Mouse (Mus musculus) forebrain, postnatal 0 days (tissue): ENCODE data around the gene Mllt1. TPM values are rescaled to one million over a fixed set of nuclear protein-coding genes. Genes with fewer than 3 reads are reported as not detected.

ENCODE experiments used
- ATAC-seq: fragments of 200-750 bp; cut with Nextera tagmentation; 2 replicates; pipeline ENCODE4 v1.8.0; 2017; ENCODE audit warnings: mild to moderate bottlenecking, moderate library complexity
- DNase-seq: peaks from one replicate; pipeline ENCODE4 v3.0.0-alpha.2; 2015
- H3K27ac ChIP-seq: fragments of 300-500 bp; sonication (generic); 2 replicates; pipeline ENCODE4 v1.5.1; 2014; ENCODE audit warnings: low read depth, mild to moderate bottlenecking, antibody characterized with exemption, low read length, moderate library complexity, mixed read lengths
- H3K27me3 ChIP-seq: fragments of 300-500 bp; sonication (generic); 2 replicates; pipeline ENCODE4 v1.6.1; 2014; ENCODE audit warnings: mild to moderate bottlenecking, low read length, mixed read lengths; ENCODE audit not compliant: insufficient read depth
- H3K36me3 ChIP-seq: fragments of 300-500 bp; sonication (generic); 2 replicates; pipeline ENCODE4 v1.6.1; 2014; ENCODE audit warnings: mild to moderate bottlenecking, moderate library complexity; ENCODE audit not compliant: insufficient read depth
- H3K4me1 ChIP-seq: fragments of 300-500 bp; sonication (generic); 2 replicates; pipeline ENCODE4 v1.6.1; 2014; ENCODE audit warnings: antibody characterized with exemption; ENCODE audit not compliant: insufficient read depth
- H3K4me2 ChIP-seq: fragments of 300-500 bp; sonication (generic); 2 replicates; pipeline ENCODE4 v1.6.1; 2014; ENCODE audit warnings: low read depth, mild to moderate bottlenecking, moderate library complexity
- H3K4me3 ChIP-seq: fragments of 300-500 bp; sonication (generic); 2 replicates; pipeline ENCODE4 v1.5.1; 2014; ENCODE audit warnings: low read depth, low read length, mixed read lengths
- H3K9ac ChIP-seq: fragments of 300-500 bp; sonication (generic); 2 replicates; pipeline ENCODE4 v1.6.1; 2014; ENCODE audit warnings: mild to moderate bottlenecking
- H3K9me3 ChIP-seq: fragments of 300-500 bp; sonication (generic); 2 replicates; pipeline ENCODE4 v1.6.1; 2016; ENCODE audit warnings: low read length
- CTCF ChIP-seq: sonication (generic); IDR thresholded peaks from 2 replicates; pipeline ENCODE4 v1.5.1; 2016; ENCODE audit warnings: antibody characterized with exemption, control low read depth, low read depth
- WGBS: fragments of 180-500 bp; shearing (Covaris S2); extraction: QIAGEN DNeasy Blood & Tissue Kit; methylation state at CpG from one replicate; pipeline ENCODE4 v1.1.7; 2014; 5-methylcytosine and 5-hydroxymethylcytosine counted together
- polyA plus RNA-seq: library from polyadenylated mRNA; unstranded; fragments of >200 nt; fragmentation: Nextera tagmentation; extraction: Ambion mirVana; gene quantifications from 2 replicates; pipeline ENCODE4 v1.2.1, GENCODE M21; 2015
- total RNA-seq: library from RNA; depleted of rRNA; stranded (reverse); fragments of >200 nt; gene quantifications from 2 replicates; pipeline ENCODE4 v1.2.3, GENCODE M21; 2014

Mllt1 gene
- total and polyA plus RNA-seq, 2 experiments from 2014 or later: 65.8 to 109 TPM

- DNase-seq: peak; percentile 41
- 2% methylated on average over 27 of the region's 45 CpGs for WGBS
- no peaks in the 10 kb centered on the region for H3K27me3 ChIP-seq
Observed at GRCm38 (mm10) chr17:56934545-56935330, 477 bp downstream of the Mllt1 start.

DNA sequence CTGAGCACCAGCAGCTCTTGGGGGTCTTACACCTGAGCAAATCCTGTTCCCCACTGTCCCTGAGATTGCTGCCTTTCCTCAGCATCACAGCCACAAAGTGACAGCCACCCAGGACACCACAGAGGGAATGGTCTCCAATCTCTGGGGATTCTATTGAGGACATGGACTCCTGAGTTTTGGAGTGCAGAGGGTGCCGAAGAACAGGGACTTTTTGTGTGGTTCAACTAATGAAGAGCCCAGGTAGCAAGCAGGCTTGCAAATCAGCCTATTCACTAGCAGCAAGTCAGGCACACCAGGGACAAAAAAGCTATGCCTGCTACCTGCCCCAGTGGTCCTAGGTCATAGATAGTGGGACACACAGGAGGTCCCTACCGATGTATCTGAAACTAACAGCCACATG lies 1.8 kb downstream of the Mllt1 start:
- DNase-seq (no peak), ATAC-seq (no peak)
- H3K27me3 ChIP-seq: no peaks in the 10 kb centered on the region
- 92% methylated on average over 2 of the region's 2 CpGs for WGBS
- no peaks in the 10 kb centered on the region for H3K9me3 ChIP-seq
- no peak overlapping the region for H3K4me3 ChIP-seq
- H3K9ac ChIP-seq: peak overlapping the region; percentile 23; the same call in 1 of the 2 replicates
- peak overlapping the region; percentile 89 for H3K4me2 ChIP-seq
- no peak overlapping the region for H3K27ac ChIP-seq
- no peak for TF ChIP-seq CTCF
- peaks cover 18% of the 10 kb centered on the region for H3K4me1 ChIP-seq
- no peaks in the 10 kb centered on the region for H3K36me3 ChIP-seq

More at GRCm38 (mm10) chr17:56934545-56935330, 477 bp downstream of the Mllt1 start:
- H3K4me2 ChIP-seq: peak overlapping the region; percentile 89
- peak overlapping the region; percentile 82 for H3K27ac ChIP-seq
- no peaks in the 10 kb centered on the region for H3K36me3 ChIP-seq
- no peak for TF ChIP-seq CTCF
- H3K4me1 ChIP-seq: peaks cover 18% of the 10 kb centered on the region
- peak overlapping the region; percentile 88 for H3K4me3 ChIP-seq
- no peaks in the 10 kb centered on the region for H3K9me3 ChIP-seq
- ATAC-seq: peak; percentile 16
- peak overlapping the region; percentile 92 for H3K9ac ChIP-seq

- Histone ChIP-seq H3K4me2 (no peak overlapping the region), H3K4me3 (no peak overlapping the region), H3K27me3 (no peaks in the 10 kb centered on the region), H3K4me1 (peaks cover 18% of the 10 kb centered on the region), H3K9me3 (no peaks in the 10 kb centered on the region), H3K36me3 (0 out of 2 replicates have a peak, but pooled peaks cover under 1% of the 10 kb centered on the region), H3K9ac (no peak overlapping the region), H3K27ac (no peak overlapping the region)
- DNase-seq (no peak), ATAC-seq (no peak)
- 89% methylated on average over 8 of the region's 8 CpGs for WGBS
- TF ChIP-seq CTCF: no peak
Observed at GRCm38 (mm10) chr17:56930026-56930425, 5.2 kb downstream of the Mllt1 start.

- H3K36me3 ChIP-seq: 0 out of 2 replicates have a peak, but pooled peaks cover 5% of the 10 kb centered on the region
- H3K27me3 ChIP-seq: no peaks in the 10 kb centered on the region
- no peak for TF ChIP-seq CTCF
- no peak overlapping the region for H3K27ac ChIP-seq
- no peaks in the 10 kb centered on the region for H3K9me3 ChIP-seq
- H3K4me2 ChIP-seq: no peak overlapping the region
- no peak overlapping the region for H3K9ac ChIP-seq
- no peak overlapping the region for H3K4me3 ChIP-seq
- peaks cover 18% of the 10 kb centered on the region for H3K4me1 ChIP-seq
- WGBS: 80% methylated on average over 1 of the region's 1 CpGs
- no peak for DNase-seq
- no peak for ATAC-seq
Observed at GRCm38 (mm10) chr17:56929530-56929929, 5.7 kb downstream of the Mllt1 start.

GRCm38 (mm10) chr17:56929101-56929500 lies 6.1 kb downstream of the Mllt1 start:
- ATAC-seq: no peak
- no peak for TF ChIP-seq CTCF

GRCm38 (mm10) chr17:56925998-56926397 lies 9.2 kb downstream of the Mllt1 start:
- ATAC-seq: no peak

More at GRCm38 (mm10) chr17:56929101-56929500, 6.1 kb downstream of the Mllt1 start:
- no peak overlapping the region for H3K27ac ChIP-seq
- H3K4me3 ChIP-seq: no peak overlapping the region
- H3K4me1 ChIP-seq: peaks cover 14% of the 10 kb centered on the region
- no peak overlapping the region for H3K9ac ChIP-seq
- H3K4me2 ChIP-seq: no peak overlapping the region
- H3K36me3 ChIP-seq: 0 out of 2 replicates have a peak, but pooled peaks cover 5% of the 10 kb centered on the region
- H3K27me3 ChIP-seq: no peaks in the 10 kb centered on the region
- DNase-seq: no peak
- H3K9me3 ChIP-seq: no peaks in the 10 kb centered on the region

GRCm38 (mm10) chr17:56919725-56920124 lies 15.5 kb downstream of the Mllt1 start:
- no peaks in the 10 kb centered on the region for H3K27me3 ChIP-seq
- no peaks in the 10 kb centered on the region for H3K4me1 ChIP-seq
- H3K4me2 ChIP-seq: no peak overlapping the region
- no peak for ATAC-seq
- no peak overlapping the region for H3K27ac ChIP-seq
- no peak for TF ChIP-seq CTCF
- DNase-seq: no peak
- no peaks in the 10 kb centered on the region for H3K9me3 ChIP-seq
- peaks cover 65% of the 10 kb centered on the region for H3K36me3 ChIP-seq
- H3K4me3 ChIP-seq: no peak overlapping the region
- 79% methylated on average over 3 of the region's 3 CpGs for WGBS
- no peak overlapping the region for H3K9ac ChIP-seq

More at GRCm38 (mm10) chr17:56925998-56926397, 9.2 kb downstream of the Mllt1 start:
- Histone ChIP-seq H3K27me3 (no peaks in the 10 kb centered on the region), H3K4me1 (no peaks in the 10 kb centered on the region), H3K4me2 (no peak overlapping the region), H3K36me3 (peaks cover 21% of the 10 kb centered on the region), H3K9me3 (no peaks in the 10 kb centered on the region), H3K27ac (no peak overlapping the region), H3K9ac (no peak overlapping the region), H3K4me3 (no peak overlapping the region)
- TF ChIP-seq CTCF: no peak
- DNase-seq: no peak
- WGBS: 96% methylated on average over 2 of the region's 2 CpGs
